Mouse (Mus musculus): ENCODE data around the gene Prpf3. TPM values are rescaled to one million over a fixed set of nuclear protein-coding genes. Genes with fewer than 3 reads are reported as not detected.
A peak's percentile ranks its signal among the peaks of the same experiment; 100 is the strongest.
"Not testable (repeated sequence)": the region's sequence is repeated elsewhere in the genome, so short reads cannot be mapped to it uniquely, and the experiment has no call there.

The Prpf3 gene
- total RNA-seq, 2 experiments from 2014 or later = 24.4 to 27.8 TPM

GRCm38 (mm10) chr3:95850611-95851010 lies 5.1 kb downstream of the Prpf3 start:
- intact Hi-C loops (cut with DNase I) = no loop called here
- no peak for DNase-seq (ENCODE audit: extremely low spot score in 1 of 2, low spot score in 2 of 2)

GRCm38 (mm10) chr3:95842503-95843214 lies 13.0 kb downstream of the Prpf3 start:
- intact Hi-C loops (cut with DNase I) = loop anchor here (5.0 kb wide), 1 partner anchor 500 kb away; no protein-coding TSS in a partner anchor
- no peak for DNase-seq (ENCODE audit: extremely low spot score in 1 of 2, low spot score in 2 of 2)

GRCm38 (mm10) chr3:95839250-95839649 lies 16.4 kb downstream of the Prpf3 start:
- no peak for DNase-seq (ENCODE audit: extremely low spot score in 1 of 2, low spot score in 2 of 2)
- intact Hi-C loops (cut with DNase I) = loop anchor here (5.0 to 10.0 kb wide), 2 partner anchors 57 to 354 kb away; no protein-coding TSS in a partner anchor

GRCm38 (mm10) chr3:95829053-95829452 lies 26.6 kb downstream of the Prpf3 start:
- no peak for DNase-seq (ENCODE audit: extremely low spot score in 1 of 2, low spot score in 2 of 2)
- intact Hi-C loops (cut with DNase I) = no loop called here

- no peak for DNase-seq (ENCODE audit: extremely low spot score in 1 of 2, low spot score in 2 of 2)
- intact Hi-C loops (cut with DNase I) = no loop called here
These were observed 29.4 kb downstream of the Prpf3 start for GRCm38 (mm10) chr3:95826275-95826674.

- DNase-seq (ENCODE audit: extremely low spot score in 1 of 2, low spot score in 2 of 2) = no peak
- intact Hi-C loops (cut with DNase I) = no loop called here
These were observed 35.4 kb downstream of the Prpf3 start for GRCm38 (mm10) chr3:95820046-95821010.

GRCm38 (mm10) chr3:95819351-95819985 lies 36.2 kb downstream of the Prpf3 start:
- peak; percentile 99 to 100 for DNase-seq (ENCODE audit: extremely low spot score in 1 of 2, low spot score in 2 of 2)
- intact Hi-C loops (cut with DNase I) = no loop called here

- intact Hi-C loops (cut with DNase I) = no loop called here
- DNase-seq (ENCODE audit: extremely low spot score in 1 of 2, low spot score in 2 of 2) = peak; percentile 61 to 90
These were observed 37.0 kb downstream of the Prpf3 start, which contains the start of gene Rprd2 for GRCm38 (mm10) chr3:95818571-95819288. Gene Rprd2 (minus strand): TSS chr3:95818863.

GRCm38 (mm10) chr3:95818026-95818511 lies 37.6 kb downstream of the Prpf3 start:
- intact Hi-C loops (cut with DNase I) = no loop called here
- peak; percentile 27 to 61 for DNase-seq (ENCODE audit: extremely low spot score in 1 of 2, low spot score in 2 of 2)

- intact Hi-C loops (cut with DNase I) = no loop called here
- no peak for DNase-seq (ENCODE audit: extremely low spot score in 1 of 2, low spot score in 2 of 2)
These were observed 39.0 kb downstream of the Prpf3 start for GRCm38 (mm10) chr3:95816681-95817080.

- intact Hi-C loops (cut with DNase I) = no loop called here
- no peak for DNase-seq (ENCODE audit: extremely low spot score in 1 of 2, low spot score in 2 of 2)
These were observed 47.3 kb downstream of the Prpf3 start for GRCm38 (mm10) chr3:95808384-95808783.

- intact Hi-C loops (cut with DNase I); DNase-seq (ENCODE audit: extremely low spot score in 1 of 2, low spot score in 2 of 2): not testable (repeated sequence)
These were observed 48.1 kb downstream of the Prpf3 start for GRCm38 (mm10) chr3:95807630-95808029.

GRCm38 (mm10) chr3:95806677-95807076 lies 49.0 kb downstream of the Prpf3 start:
- intact Hi-C loops (cut with DNase I) = no loop called here
- no peak for DNase-seq (ENCODE audit: extremely low spot score in 1 of 2, low spot score in 2 of 2)

GRCm38 (mm10) chr3:95803851-95804250 lies 51.8 kb downstream of the Prpf3 start:
- DNase-seq (ENCODE audit: extremely low spot score in 1 of 2, low spot score in 2 of 2) = no peak
- intact Hi-C loops (cut with DNase I) = no loop called here

GRCm38 (mm10) chr3:95798756-95799155 lies 56.9 kb downstream of the Prpf3 start:
- no peak for DNase-seq (ENCODE audit: extremely low spot score in 1 of 2, low spot score in 2 of 2)
- intact Hi-C loops (cut with DNase I) = no loop called here

GRCm38 (mm10) chr3:95794299-95794698 lies 61.4 kb downstream of the Prpf3 start:
- intact Hi-C loops (cut with DNase I) = no loop called here
- no peak for DNase-seq (ENCODE audit: extremely low spot score in 1 of 2, low spot score in 2 of 2)

- DNase-seq (ENCODE audit: extremely low spot score in 1 of 2, low spot score in 2 of 2) = no peak
- intact Hi-C loops (cut with DNase I) = no loop called here
These were observed 62.0 kb downstream of the Prpf3 start for GRCm38 (mm10) chr3:95793662-95794061.

GRCm38 (mm10) chr3:95785501-95785900 lies 70.2 kb downstream of the Prpf3 start:
- DNase-seq (ENCODE audit: extremely low spot score in 1 of 2, low spot score in 2 of 2) = no peak
- intact Hi-C loops (cut with DNase I) = no loop called here
